Mouse (Mus musculus): ENCODE results near the gene Il11ra1.
"Not testable (repeated sequence)": the region's sequence is repeated elsewhere in the genome, so short reads cannot be mapped to it uniquely, and the experiment has no call there.

Gene Il11ra1

DNA sequence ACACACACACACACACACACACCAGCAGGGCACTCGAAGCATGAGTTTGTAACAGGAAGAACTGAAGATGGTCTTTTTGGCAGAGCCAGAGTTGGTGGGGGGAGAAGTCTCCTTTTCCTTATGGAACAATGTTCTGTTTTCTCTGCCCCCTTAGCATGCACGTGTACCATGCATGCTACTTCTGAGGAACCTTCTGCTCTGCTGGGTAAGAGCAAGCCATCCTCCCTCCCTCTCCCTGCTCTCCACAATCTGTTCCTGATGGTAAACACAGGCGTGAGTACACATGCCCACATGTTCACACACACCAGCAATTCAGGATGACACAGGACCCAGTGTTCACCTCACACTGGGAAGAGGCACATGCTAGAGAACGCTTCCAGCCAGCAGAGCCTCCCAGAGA lies 18.6 kb upstream of the Il11ra1 start:
- no peak for DNase-seq (ENCODE audit: low spot score)

DNA sequence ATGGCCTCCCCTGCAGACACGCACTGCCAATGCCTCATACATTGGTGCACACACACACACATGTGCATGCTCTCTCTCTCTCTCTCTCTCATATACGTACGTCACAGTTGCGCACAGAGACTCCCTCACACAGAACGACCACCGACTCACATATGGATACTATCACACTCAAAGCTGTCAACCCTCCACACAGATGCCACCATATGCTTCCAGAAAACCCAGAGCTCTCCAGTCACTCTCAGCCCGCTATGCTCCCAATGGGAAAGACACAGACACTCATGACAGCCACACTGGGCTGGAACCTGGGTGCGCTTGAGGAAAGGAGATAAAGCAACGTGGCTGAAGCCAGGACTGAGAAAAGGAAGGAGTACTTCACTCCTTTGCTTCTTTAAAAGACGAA lies 17.8 kb upstream of the Il11ra1 start:
- DNase-seq (ENCODE audit: low spot score): no peak

DNA sequence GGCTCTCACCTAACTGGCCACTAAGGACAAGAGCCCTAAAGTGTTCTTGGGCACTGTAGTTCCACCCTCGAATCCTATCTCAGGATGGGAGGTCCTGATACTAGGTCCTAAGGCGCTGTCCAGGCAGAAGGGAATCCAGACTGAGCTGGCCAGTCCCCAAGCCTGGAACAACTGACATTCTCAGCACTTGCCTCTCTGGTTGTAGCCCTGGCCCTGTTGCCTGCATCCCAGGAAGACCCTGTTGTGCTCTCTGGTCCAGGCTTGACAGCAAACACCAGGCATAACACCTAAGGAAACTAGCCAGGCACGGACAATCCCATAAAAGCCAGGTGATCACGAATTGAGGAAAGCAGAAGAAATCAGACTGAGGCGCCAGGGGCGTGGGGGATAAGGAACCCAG lies 17.0 kb upstream of the Il11ra1 start:
- no peak for DNase-seq (ENCODE audit: low spot score)

DNA sequence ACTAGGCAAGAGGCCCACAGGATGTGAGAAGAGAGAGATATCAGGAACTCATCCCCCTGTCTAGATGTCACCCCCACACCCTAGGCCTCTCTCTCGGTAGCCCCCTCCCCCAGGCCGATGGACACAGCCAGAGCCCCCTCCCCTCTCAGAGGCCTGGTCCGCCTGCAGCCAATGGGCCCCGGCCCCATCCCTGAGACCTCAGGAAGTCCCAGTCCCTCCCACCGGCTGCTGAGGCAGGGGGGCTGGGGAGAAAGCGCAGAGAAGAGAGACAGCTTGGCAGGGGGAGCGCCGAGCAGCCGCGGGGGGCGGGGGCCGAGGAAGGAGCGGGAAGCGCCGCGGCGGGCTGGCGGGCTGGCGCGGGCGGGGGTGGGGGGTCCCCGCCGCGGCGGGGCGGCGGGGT lies 16.5 kb upstream of the Il11ra1 start:
- not testable (repeated sequence) for DNase-seq (ENCODE audit: low spot score)

DNA sequence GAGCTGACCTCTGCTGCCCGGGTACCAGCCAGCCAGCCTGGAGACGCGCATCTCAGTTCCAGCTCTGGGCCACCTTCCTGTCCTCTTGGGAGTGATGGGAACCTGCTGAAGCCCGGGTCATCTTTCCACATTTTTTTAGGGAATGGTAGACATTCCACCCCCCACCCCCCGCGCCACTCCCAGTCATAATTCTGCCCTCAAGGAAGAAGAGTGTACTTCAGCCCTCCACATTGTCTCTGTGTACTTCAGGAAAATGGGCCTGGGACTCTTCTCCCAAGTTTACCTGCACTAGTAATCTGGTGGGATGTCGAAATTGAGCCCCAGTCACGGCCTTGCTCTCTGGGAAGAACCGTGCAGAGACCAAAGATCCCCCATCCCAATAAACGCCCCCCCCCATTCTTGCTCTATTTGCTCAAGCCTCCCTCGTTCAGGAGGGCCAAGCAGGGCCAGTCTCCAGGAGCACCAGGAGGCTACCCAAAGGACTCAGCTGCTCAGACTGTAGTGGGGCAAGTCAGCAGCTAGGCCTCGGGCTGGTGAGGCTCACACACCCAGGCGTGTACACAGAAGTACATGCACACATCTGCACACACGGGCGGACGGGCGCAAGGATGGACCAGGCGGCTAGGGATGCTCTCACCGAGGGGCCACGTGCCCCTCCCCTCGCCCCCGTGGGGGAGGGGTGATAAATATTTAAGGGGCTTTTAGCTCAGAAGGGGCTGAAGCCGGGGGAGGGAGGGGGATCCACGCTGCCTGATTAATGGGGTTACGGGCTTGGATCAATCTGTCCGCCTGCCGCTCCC lies 15.5 kb upstream of the Il11ra1 start:
- not testable (repeated sequence) for DNase-seq (ENCODE audit: low spot score)

DNA sequence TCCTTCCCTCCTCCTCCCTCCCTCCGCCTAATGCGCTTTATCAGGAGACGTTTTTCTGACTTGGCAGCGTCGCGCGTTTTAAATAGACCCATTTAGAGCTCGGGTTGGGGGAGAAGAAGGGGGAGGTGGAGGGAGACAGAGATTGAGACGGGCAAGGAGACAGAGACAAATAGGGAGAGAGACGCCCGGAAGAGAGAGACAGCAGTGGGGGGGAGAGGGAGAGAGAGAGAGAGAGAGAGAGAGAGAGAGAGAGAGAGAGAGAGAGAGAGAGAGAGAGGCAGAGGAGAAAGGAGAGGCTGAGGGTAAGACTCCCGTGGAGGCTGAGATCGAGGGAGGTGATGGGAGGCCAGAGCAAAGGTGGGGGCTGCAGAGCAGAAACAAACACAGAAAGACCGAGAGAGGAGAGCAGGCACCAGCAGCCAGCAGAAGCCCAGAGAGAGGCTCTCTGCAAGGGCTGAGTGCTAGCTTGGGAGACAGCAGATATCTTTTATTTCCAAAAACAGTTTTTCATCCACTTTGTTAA lies 14.8 kb upstream of the Il11ra1 start:
- DNase-seq (ENCODE audit: low spot score): not testable (repeated sequence)

DNA sequence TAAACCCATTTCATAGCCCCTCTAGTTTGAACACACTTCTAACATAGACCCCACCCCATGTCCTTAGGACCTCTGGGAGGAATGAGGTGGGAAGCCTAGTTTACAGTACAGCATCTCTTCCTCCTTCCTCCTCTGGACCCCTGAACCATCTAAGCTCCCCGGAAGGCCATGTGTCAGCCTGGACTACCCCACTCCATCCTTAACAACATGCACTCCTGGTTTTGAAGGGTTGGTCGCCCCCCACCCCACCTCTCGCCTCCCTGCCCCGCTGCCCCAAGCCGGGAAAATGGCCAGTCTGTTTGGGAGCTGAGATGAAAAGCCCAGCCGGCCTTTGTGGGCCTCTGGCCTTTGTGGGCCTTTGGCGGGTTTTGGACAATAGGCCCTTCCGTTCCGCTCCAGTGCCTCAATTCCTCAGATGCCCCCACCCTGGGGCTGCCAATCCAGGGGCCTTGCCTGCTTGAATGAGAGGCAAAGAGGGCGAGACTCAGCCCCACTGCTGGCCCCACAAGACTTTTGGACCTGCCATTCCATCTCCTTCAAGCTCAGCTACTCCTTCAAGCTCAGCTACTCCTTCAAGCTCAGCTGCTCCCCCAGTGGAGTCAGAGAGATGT lies 13.8 kb upstream of the Il11ra1 start:
- not testable (repeated sequence) for DNase-seq (ENCODE audit: low spot score)

DNA sequence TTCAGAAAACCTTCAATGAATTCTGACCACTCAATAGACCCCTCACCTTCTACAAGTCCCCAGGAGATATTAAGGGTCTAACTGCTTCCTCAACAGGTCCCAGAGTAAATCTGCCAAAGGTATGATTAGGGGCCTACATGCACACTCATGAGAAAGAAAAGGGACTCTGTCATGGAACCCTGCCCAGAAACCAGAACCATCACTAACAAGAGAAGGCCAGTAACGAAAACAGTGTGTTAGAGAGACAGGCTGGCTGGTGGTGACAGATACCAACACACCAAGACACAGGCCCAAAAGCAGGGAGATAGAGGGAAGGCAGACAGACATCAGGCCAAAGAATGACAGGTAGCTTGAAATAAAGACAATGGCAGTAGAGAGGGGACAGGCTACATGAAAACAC lies 11.2 kb upstream of the Il11ra1 start:
- DNase-seq (ENCODE audit: low spot score): not testable (repeated sequence)

DNA sequence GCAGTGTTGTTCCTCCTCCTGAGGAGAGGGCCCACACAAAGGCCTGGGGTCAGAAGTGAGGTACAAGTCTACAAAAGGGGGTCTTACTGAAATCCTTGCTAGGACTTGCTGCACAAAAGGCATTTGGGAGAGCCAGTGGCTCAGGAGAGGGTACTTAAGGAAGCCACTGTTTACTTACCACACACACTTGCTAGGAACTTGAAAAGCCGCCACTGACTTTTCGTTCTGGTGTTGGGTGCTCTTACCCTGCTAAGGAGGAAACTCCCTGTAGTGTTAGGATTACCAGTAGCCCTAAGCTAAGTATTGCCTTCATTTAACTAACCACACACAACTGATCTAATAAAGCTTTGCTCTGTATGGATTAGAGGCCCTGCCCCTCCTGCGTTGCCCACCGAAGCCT lies 9.8 kb upstream of the Il11ra1 start:
- DNase-seq (ENCODE audit: low spot score): not testable (repeated sequence)

DNA sequence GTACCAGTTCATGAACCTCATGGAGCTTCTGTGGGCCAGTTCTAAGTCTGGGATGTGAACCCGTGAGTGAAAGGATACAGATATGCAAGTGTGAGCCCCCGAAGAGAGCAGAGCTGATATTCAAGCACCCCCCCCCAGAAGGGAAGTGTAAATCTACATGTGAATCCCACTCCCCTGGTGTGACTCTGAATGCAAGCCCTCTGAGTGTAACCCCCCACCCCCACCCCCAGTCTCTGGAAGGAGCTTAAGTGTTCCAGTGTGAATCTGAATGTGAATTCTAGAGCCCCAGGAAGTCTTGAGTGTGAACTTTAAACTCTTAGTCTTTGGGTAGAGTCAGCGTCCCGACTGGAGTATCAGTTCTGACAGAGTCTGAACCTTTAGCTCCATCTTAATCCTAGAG lies 6.3 kb upstream of the Il11ra1 start:
- DNase-seq (ENCODE audit: low spot score): not testable (repeated sequence)

DNA sequence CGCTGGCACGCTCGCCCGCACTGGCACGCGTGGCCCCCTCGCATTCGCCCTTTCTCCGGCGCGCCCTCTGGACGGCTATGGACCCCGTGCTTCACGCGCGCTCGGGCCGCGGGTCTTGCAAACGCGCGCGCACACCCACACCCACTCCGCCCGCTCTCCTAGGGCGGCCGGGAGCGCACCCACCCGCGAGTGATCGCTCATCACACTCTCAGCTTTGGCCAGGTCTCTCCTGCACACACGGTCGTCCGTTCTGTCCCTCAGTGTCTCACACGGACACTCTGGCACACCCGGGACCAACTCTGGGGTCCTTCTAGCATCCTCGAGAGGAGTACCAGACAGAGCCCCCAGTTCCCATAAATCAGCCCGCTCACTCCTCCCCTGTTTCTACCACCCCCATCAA lies 4.0 kb upstream of the Il11ra1 start:
- DNase-seq (ENCODE audit: low spot score): not testable (repeated sequence)

DNA sequence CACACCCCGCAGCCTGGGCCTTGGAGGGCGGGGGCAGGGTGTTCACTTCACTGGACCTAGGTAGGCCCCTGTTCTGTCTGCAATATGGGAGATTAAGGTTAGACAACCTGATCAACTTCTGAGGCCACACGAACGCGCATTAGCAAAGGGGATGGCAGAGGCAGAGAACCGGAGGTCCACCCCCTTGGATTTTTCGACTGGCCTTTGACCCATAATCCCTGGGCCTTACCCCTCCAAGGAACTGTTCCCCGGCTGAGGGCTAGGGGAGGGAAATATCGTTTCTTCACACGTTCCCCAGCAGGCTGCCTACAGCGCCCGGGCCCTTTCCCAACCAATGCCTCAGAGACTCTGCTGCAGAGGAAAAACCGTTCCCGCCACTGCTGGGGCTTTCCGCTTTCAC lies 3.3 kb upstream of the Il11ra1 start:
- not testable (repeated sequence) for DNase-seq (ENCODE audit: low spot score)

DNA sequence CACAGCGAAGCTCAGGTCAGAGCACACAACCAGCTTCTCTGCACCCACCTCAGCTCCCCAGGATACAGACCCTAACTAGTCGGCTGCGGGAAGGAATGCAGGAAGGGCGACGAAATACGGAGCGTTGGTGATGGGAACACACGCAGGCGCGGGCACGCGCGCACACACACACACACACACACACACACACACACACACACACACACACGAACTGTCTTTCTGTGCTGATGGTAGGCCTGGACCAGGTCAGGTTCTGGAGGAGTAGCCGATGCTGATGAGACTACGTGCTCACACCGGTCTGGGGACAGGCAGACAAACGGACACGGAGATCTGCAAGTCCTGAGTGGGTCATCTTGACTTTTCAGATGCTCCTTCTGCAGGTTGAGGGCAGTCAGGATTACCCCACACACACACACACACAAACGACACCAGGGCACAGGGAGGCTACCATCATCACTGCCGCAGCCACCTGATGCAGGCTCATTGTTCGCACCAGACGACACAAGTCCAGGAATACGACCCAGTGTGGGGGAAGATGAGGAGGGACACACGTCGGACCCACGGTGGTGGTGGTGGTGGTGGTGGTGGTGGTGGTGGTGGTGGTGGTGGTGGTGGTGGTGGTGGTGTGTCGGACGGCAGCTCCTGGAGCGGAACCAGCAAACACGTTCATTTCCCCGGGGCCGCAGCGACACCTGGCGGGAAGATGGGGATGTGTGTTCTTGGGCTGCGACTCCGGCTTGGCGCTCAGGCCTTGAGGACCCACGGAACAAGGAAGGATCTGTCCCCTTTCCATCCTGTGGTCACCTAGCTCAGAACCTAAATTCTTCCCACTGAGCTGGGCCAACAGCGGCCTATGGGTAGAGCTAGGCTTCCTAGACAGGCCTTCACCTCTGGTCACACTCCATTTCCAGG lies 2.6 kb upstream of the Il11ra1 start, which contains the start of gene Cntfr:
Gene Cntfr (minus strand): TSS at position 160 of the 912 bp plus-strand sequence.
- peak; percentile 82 for DNase-seq (ENCODE audit: low spot score)

DNA sequence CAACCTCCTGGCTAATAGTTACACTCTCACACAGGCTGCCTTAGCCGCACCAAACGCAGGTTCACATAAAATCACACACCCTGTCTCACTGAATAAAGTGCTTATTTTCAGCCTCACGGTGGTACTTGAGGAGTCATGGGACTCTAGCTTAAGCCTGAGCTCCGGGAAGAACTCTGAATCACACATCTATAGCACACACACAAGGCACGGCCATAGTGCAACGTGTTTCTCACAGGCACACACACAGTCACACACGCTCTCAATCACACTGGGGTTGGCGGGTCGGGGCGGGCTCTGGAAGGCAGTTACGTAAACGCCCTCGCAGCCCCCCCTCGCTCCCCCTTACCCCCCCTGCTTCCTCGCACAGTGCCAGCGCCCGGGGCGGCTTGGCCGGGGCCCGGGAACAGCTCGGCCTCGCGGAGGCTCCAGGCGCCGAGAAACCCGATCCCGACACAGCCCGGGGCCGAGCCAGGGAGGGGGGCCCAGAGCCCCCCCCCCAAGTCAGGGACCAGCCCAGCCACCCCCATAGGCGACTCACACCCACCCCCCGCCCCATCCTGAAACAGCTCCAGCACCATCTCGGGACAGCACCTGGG lies 1.3 kb upstream of the Il11ra1 start:
- DNase-seq (ENCODE audit: low spot score): not testable (repeated sequence)

DNA sequence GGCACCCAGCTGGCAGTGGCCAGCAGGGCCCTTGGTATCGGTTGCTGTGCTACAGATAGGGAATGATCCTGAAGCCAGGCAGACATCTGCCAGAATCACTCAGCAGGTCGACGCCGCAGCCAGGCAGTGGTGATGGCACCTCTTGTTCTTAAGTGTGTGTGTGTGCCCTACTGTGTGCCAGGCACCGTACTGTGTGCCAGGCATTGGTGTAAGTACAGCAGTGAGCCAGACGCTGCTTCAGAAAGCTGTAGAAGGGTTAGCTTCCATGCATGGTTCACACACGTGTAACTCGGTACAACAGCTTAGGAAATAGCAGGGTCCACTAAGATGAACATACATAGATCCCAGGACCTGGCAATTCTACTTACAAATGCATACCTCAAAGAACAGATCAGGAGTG lies 435 bp downstream of the Il11ra1 start:
- not testable (repeated sequence) for DNase-seq (ENCODE audit: low spot score)

DNA sequence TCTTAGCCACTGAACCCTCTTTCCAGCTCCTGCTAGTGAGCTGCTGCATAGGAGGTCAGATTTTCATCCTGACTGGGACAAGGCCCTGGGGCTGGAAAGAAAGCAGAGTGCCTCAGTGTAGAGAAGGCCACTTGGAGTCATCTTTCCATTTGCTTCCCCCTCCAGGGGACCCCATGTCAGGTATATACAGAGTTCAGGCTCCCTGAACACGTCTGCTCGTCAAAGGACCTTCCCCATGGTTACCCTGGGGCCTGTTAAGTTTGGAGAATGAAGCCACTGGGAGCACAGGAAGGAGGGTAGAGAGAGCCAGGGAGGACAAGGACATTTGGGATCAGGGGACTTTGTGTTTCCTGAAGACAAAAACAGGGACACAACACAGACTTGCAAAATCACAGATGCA lies 2.4 kb downstream of the Il11ra1 start:
- DNase-seq (ENCODE audit: low spot score): not testable (repeated sequence)

DNA sequence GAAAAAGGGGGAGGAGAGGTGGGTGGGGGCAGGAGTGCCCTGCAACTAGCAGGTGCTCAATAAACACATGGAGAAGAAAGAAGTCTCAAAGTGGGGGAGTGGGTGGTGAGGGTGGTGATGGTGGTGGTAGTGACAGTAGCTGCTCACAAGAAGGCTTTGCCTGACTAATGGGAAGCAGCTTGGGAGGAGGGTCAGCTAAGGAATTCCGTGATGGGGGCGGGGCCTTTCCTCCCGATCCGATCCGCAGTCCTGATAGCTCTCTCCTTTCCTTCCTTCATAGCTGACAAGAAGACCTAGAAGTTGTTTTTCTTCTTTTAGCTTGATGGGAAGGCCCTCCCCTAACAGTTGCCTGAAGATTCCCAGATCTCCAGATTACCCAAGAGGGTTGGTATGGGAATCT lies 4.9 kb downstream of the Il11ra1 start:
- no peak for DNase-seq (ENCODE audit: low spot score)

DNA sequence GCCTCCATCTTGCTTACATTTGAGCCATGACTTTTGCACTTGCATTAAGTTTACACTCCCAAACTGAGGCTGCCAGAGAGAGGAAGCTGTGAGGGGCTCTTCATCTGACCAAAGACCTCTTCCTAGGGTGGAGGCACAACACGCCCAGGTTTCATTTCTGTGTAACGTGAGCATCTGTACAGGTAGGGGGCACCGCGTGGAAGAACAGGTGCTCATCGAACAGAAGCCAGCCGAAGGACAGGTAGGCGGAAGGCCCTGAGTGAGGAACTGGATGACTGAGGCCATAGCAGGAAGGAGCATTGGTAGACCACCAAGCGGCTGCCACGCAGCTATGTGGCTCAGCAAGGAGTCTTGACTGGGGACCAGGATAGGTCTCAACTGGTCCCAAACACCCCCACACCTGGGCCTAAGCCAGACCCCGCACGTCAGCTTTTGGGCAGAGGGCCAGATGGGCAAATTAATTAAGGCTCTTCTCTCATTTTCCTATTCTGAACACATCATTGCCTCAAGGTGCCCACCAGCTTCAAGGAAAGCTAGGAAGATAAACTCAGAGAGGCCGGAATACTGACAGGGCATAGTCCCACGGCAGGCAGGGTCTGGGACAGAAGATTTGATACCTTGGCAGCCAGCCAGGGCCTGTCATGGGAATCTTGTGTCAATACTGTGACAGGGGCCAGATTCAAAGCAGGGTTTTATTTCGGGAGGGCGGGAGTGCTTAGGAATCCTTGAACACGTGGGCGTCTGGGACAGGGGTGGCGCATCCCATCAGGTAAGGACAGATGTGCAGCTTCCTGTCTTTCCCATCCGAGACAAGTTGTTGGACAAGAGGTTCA lies 6.3 kb downstream of the Il11ra1 start:
- DNase-seq (ENCODE audit: low spot score): no peak

DNA sequence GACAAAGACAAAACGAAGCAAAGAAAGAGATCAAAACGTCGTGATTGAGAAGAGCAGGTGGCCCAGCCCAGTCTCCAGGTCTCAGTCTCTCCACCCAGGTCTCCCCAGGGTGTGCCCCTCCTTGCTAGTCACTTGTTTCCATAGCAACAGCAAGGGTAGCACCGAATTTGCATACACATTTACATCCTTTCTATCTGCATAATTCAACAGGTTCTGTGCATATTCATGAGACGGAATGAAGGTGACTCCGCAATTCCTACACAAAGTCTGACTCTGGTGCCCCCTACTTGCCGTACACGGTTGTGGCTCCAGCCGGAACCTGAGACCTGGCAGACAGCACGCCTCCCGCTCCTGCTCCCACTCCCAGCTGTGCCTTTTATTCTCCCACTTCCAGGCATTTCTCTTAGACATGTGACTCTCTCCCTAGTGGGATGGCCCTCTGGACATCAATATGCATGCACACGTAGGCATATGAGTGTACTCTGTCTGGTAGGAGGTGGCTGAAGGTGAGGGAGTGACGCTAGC lies 7.3 kb downstream of the Il11ra1 start:
- DNase-seq (ENCODE audit: low spot score): peak; percentile 75

DNA sequence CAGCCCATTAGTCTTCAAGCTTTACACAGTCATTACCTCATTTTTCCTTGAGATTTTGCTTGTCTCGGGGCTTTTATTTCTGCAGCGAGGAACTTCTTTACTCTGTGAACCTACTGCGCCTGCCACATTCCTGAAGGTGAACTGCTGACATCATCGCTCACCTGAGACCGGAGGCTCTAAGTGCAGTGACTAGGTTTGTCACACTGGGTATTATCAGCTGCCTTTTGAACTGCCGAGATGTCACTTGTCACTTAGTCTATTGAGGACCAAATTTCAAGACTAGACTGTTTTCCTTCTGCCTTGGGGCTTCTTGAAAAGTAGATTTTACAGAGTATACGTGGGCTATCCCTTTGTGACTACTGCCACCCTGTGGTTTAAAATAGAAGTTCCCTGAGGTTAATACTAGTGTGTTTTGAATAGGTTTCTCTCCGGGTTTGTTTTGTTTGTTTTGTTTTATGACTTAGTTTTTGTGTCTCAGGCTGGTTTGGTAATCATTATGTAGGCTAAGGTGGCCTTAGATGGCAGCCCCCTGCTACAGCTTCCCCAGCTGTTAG lies 8.5 kb downstream of the Il11ra1 start:
- DNase-seq (ENCODE audit: low spot score): peak; percentile 67

All from lung, postnatal 25 days (tissue).